Mouse (Mus musculus): ENCODE data around the gene Shroom3. TPM values are rescaled to one million over a fixed set of nuclear protein-coding genes. Genes with fewer than 3 reads are reported as not detected.

Shroom3 gene
- polyA plus RNA-seq, 1 experiment from 2014 or later, result 1.5 TPM

GRCm38 (mm10) chr5:92813562-92813961 lies 130.3 kb downstream of the Shroom3 start:
- WGBS, result 67% methylated on average over 5 of the region's 5 CpGs
- H3K9ac ChIP-seq (replicated peaks; ENCODE audit: low read length), result no peak overlapping the region

GRCm38 (mm10) chr5:92814621-92815020 lies 131.4 kb downstream of the Shroom3 start:
- Histone ChIP-seq H3K27me3 (ENCODE audit: control insufficient read depth, insufficient read depth, low read length) (no peaks in the 10 kb centered on the region; the same call in 1 of the 2 replicates), H3K4me2 (ENCODE audit: low read length) (no peak overlapping the region), H3K4me3 (replicated peaks; ENCODE audit: low read depth, low read length) (no peak overlapping the region), H3K36me3 (ENCODE audit: control insufficient read depth, insufficient read depth, low read length) (no peaks in the 10 kb centered on the region), H3K9me3 (ENCODE audit: control insufficient read depth, low read length) (no peaks in the 10 kb centered on the region), H3K9ac (replicated peaks; ENCODE audit: low read length) (no peak overlapping the region), H3K27ac (replicated peaks; ENCODE audit: low read depth, low read length) (no peak overlapping the region), H3K4me1 (ENCODE audit: control insufficient read depth, insufficient read depth, low read length) (peaks cover 9% of the 10 kb centered on the region; the same call in 1 of the 2 replicates)
- DNase-seq (no peak), ATAC-seq (ENCODE audit: low FRiP score, low TSS enrichment) (no peak)
- WGBS, result 90% methylated on average over 3 of the region's 3 CpGs

More at GRCm38 (mm10) chr5:92813562-92813961, 130.3 kb downstream of the Shroom3 start:
- no peak overlapping the region for H3K4me3 ChIP-seq (replicated peaks; ENCODE audit: low read depth, low read length)
- no peak overlapping the region for H3K27ac ChIP-seq (replicated peaks; ENCODE audit: low read depth, low read length)
- H3K4me1 ChIP-seq (ENCODE audit: control insufficient read depth, insufficient read depth, low read length), result peaks cover 9% of the 10 kb centered on the region; the same call in 1 of the 2 replicates
- ATAC-seq (ENCODE audit: low FRiP score, low TSS enrichment) (no peak), DNase-seq (no peak)
- no peaks in the 10 kb centered on the region for H3K9me3 ChIP-seq (ENCODE audit: control insufficient read depth, low read length)
- no peaks in the 10 kb centered on the region for H3K36me3 ChIP-seq (ENCODE audit: control insufficient read depth, insufficient read depth, low read length)
- H3K4me2 ChIP-seq (ENCODE audit: low read length), result no peak overlapping the region
- peaks cover 4% of the 10 kb centered on the region; the same call in 1 of the 2 replicates for H3K27me3 ChIP-seq (ENCODE audit: control insufficient read depth, insufficient read depth, low read length)

DNA sequence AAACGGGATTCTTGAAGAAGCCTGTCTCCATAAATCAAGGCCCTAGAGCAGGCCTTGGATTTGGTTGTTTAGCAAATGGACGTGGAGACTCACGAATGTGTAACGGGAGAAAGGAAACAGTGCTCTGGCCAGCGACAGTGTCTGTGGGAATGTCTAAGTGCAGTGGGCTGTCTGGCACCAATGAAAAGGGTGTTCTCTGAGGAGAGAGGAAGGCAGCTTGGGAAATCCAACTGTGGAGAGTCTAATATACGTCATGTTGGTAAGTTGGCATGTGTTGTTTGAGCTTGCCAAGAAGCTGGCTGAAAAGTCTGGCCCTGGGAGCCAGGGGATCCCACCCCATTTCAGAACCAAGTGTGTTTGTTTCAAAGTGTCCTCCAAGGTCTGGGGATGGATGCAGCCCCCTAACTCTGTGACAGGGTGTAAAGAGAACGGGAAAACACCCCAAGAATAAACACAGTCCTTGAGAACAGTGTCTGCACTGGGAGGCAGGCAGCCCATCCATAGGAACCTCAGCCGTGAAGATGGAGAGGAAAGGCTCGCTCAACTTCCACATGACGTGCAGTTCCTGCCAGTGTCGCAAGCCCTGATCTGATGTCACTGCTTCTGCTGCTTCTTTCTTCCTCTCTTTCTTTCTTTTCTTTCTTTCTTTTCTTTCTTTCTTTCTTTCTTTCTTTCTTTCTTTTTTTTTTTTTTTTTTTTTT lies 134.0 kb downstream of the Shroom3 start:
- no peak overlapping the region for H3K4me3 ChIP-seq (replicated peaks; ENCODE audit: low read depth, low read length)
- 79% methylated on average over 11 of the region's 11 CpGs for WGBS
- no peak overlapping the region for H3K9ac ChIP-seq (replicated peaks; ENCODE audit: low read length)
- no peaks in the 10 kb centered on the region for H3K36me3 ChIP-seq (ENCODE audit: control insufficient read depth, insufficient read depth, low read length)
- no peak overlapping the region for H3K27ac ChIP-seq (replicated peaks; ENCODE audit: low read depth, low read length)
- H3K9me3 ChIP-seq (ENCODE audit: control insufficient read depth, low read length), result no peaks in the 10 kb centered on the region
- ATAC-seq (ENCODE audit: low FRiP score, low TSS enrichment) (no peak), DNase-seq (no peak)
- H3K4me2 ChIP-seq (ENCODE audit: low read length), result no peak overlapping the region
- no peaks in the 10 kb centered on the region for H3K4me1 ChIP-seq (ENCODE audit: control insufficient read depth, insufficient read depth, low read length)
- no peaks in the 10 kb centered on the region for H3K27me3 ChIP-seq (ENCODE audit: control insufficient read depth, insufficient read depth, low read length)

- H3K9me3 ChIP-seq (ENCODE audit: control insufficient read depth, low read length), result no peaks in the 10 kb centered on the region
- DNase-seq (no peak), ATAC-seq (ENCODE audit: low FRiP score, low TSS enrichment) (no peak)
- H3K4me3 ChIP-seq (replicated peaks; ENCODE audit: low read depth, low read length), result no peak overlapping the region
- 72% methylated on average over 3 of the region's 3 CpGs for WGBS
- no peak overlapping the region for H3K27ac ChIP-seq (replicated peaks; ENCODE audit: low read depth, low read length)
- no peak overlapping the region for H3K4me2 ChIP-seq (ENCODE audit: low read length)
- no peaks in the 10 kb centered on the region for H3K27me3 ChIP-seq (ENCODE audit: control insufficient read depth, insufficient read depth, low read length)
- no peak overlapping the region for H3K9ac ChIP-seq (replicated peaks; ENCODE audit: low read length)
- H3K4me1 ChIP-seq (ENCODE audit: control insufficient read depth, insufficient read depth, low read length), result no peaks in the 10 kb centered on the region
- H3K36me3 ChIP-seq (ENCODE audit: control insufficient read depth, insufficient read depth, low read length), result no peaks in the 10 kb centered on the region
These were observed 138.1 kb downstream of the Shroom3 start for GRCm38 (mm10) chr5:92821370-92821769.

DNA sequence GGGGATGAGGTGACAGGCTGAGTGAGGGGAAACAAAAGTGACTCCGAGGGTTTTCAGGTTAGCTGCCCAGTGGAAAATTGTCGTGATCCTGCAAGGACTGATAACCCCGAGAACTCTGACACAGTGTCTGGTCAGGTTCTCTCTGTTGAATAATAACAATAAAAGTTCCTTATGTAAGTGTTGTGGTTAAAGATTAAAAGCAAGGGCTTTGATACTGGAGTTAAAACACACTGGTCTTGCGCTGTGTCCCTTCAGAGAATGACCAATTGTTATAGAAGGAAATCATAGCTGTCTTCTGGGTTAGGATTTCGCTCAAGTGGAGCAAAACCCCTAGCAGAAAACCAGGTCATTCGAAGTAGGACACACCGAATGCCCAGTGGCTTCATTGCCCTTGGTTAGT lies 140.3 kb downstream of the Shroom3 start:
- WGBS, result 87% methylated on average over 7 of the region's 7 CpGs
- no peak overlapping the region for H3K4me2 ChIP-seq (ENCODE audit: low read length)
- no peak for DNase-seq
- H3K4me3 ChIP-seq (replicated peaks; ENCODE audit: low read depth, low read length), result no peak overlapping the region
- H3K27me3 ChIP-seq (ENCODE audit: control insufficient read depth, insufficient read depth, low read length), result no peaks in the 10 kb centered on the region
- no peaks in the 10 kb centered on the region for H3K4me1 ChIP-seq (ENCODE audit: control insufficient read depth, insufficient read depth, low read length)
- H3K36me3 ChIP-seq (ENCODE audit: control insufficient read depth, insufficient read depth, low read length), result no peaks in the 10 kb centered on the region
- H3K9ac ChIP-seq (replicated peaks; ENCODE audit: low read length), result no peak overlapping the region
- H3K9me3 ChIP-seq (ENCODE audit: control insufficient read depth, low read length), result no peaks in the 10 kb centered on the region
- no peak overlapping the region for H3K27ac ChIP-seq (replicated peaks; ENCODE audit: low read depth, low read length)
- no peak for ATAC-seq (ENCODE audit: low FRiP score, low TSS enrichment)

- ATAC-seq (ENCODE audit: low FRiP score, low TSS enrichment), result no peak
- WGBS, result 87% methylated on average over 10 of the region's 10 CpGs
These were observed 141.2 kb downstream of the Shroom3 start for GRCm38 (mm10) chr5:92824304-92825009.

DNA sequence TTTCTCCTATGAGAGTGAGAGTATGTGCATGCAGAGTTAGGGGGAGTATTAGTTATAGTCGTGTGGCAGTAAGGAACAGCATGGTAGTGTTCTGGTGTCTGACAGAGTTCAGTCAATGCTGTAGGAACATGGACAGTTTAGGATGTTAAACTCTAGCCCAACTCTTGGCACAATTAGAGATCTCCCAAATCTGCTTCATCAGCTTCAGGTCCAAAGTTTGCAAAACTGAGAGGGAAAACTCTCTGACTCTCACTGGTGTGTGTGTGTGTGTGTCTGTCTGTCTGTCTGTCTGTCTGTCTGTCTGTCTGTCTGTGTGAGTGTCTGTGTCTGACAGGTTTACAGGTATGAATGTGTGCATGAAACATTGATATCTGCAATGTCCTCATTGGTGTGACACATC lies 147.2 kb downstream of the Shroom3 start:
- Histone ChIP-seq H3K4me3 (replicated peaks; ENCODE audit: low read depth, low read length) (no peak overlapping the region), H3K36me3 (ENCODE audit: control insufficient read depth, insufficient read depth, low read length) (no peaks in the 10 kb centered on the region), H3K4me1 (ENCODE audit: control insufficient read depth, insufficient read depth, low read length) (no peaks in the 10 kb centered on the region), H3K27me3 (ENCODE audit: control insufficient read depth, insufficient read depth, low read length) (no peaks in the 10 kb centered on the region), H3K9ac (replicated peaks; ENCODE audit: low read length) (no peak overlapping the region), H3K4me2 (ENCODE audit: low read length) (no peak overlapping the region), H3K9me3 (ENCODE audit: control insufficient read depth, low read length) (no peaks in the 10 kb centered on the region), H3K27ac (replicated peaks; ENCODE audit: low read depth, low read length) (no peak overlapping the region)
- 71% methylated on average over 1 of the region's 1 CpGs for WGBS
- DNase-seq (no peak), ATAC-seq (ENCODE audit: low FRiP score, low TSS enrichment) (no peak)

More at GRCm38 (mm10) chr5:92824304-92825009, 141.2 kb downstream of the Shroom3 start:
- H3K4me3 ChIP-seq (replicated peaks; ENCODE audit: low read depth, low read length), result no peak overlapping the region
- no peak for DNase-seq
- no peaks in the 10 kb centered on the region for H3K4me1 ChIP-seq (ENCODE audit: control insufficient read depth, insufficient read depth, low read length)
- H3K27me3 ChIP-seq (ENCODE audit: control insufficient read depth, insufficient read depth, low read length), result no peaks in the 10 kb centered on the region
- no peak overlapping the region for H3K9ac ChIP-seq (replicated peaks; ENCODE audit: low read length)
- no peak overlapping the region for H3K4me2 ChIP-seq (ENCODE audit: low read length)
- H3K27ac ChIP-seq (replicated peaks; ENCODE audit: low read depth, low read length), result no peak overlapping the region
- no peaks in the 10 kb centered on the region for H3K9me3 ChIP-seq (ENCODE audit: control insufficient read depth, low read length)
- no peaks in the 10 kb centered on the region for H3K36me3 ChIP-seq (ENCODE audit: control insufficient read depth, insufficient read depth, low read length)

GRCm38 (mm10) chr5:92834513-92834912 lies 151.3 kb downstream of the Shroom3 start:
- H3K4me3 ChIP-seq (replicated peaks; ENCODE audit: low read depth, low read length), result no peak overlapping the region
- H3K4me1 ChIP-seq (ENCODE audit: control insufficient read depth, insufficient read depth, low read length), result no peaks in the 10 kb centered on the region
- no peak overlapping the region for H3K4me2 ChIP-seq (ENCODE audit: low read length)
- no peak overlapping the region for H3K9ac ChIP-seq (replicated peaks; ENCODE audit: low read length)
- WGBS, result 78% methylated on average over 7 of the region's 7 CpGs
- H3K27ac ChIP-seq (replicated peaks; ENCODE audit: low read depth, low read length), result no peak overlapping the region
- ATAC-seq (ENCODE audit: low FRiP score, low TSS enrichment) (no peak), DNase-seq (no peak)
- no peaks in the 10 kb centered on the region for H3K36me3 ChIP-seq (ENCODE audit: control insufficient read depth, insufficient read depth, low read length)
- peaks cover 3% of the 10 kb centered on the region; the same call in 1 of the 2 replicates for H3K9me3 ChIP-seq (ENCODE audit: control insufficient read depth, low read length)
- no peaks in the 10 kb centered on the region for H3K27me3 ChIP-seq (ENCODE audit: control insufficient read depth, insufficient read depth, low read length)

GRCm38 (mm10) chr5:92837311-92837710 lies 154.1 kb downstream of the Shroom3 start:
- ATAC-seq (ENCODE audit: low FRiP score, low TSS enrichment) (no peak), DNase-seq (no peak)
- 78% methylated on average over 4 of the region's 4 CpGs for WGBS

More at GRCm38 (mm10) chr5:92837311-92837710, 154.1 kb downstream of the Shroom3 start:
- Histone ChIP-seq H3K4me1 (ENCODE audit: control insufficient read depth, insufficient read depth, low read length) (no peaks in the 10 kb centered on the region), H3K27ac (replicated peaks; ENCODE audit: low read depth, low read length) (no peak overlapping the region), H3K9ac (replicated peaks; ENCODE audit: low read length) (no peak overlapping the region), H3K4me2 (ENCODE audit: low read length) (no peak overlapping the region), H3K27me3 (ENCODE audit: control insufficient read depth, insufficient read depth, low read length) (no peaks in the 10 kb centered on the region), H3K36me3 (ENCODE audit: control insufficient read depth, insufficient read depth, low read length) (no peaks in the 10 kb centered on the region), H3K9me3 (ENCODE audit: control insufficient read depth, low read length) (peaks cover 3% of the 10 kb centered on the region; the same call in 1 of the 2 replicates), H3K4me3 (replicated peaks; ENCODE audit: low read depth, low read length) (no peak overlapping the region)

Data from midbrain, embryonic 14.5 days (tissue).